Mouse (Mus musculus): ENCODE results near the gene Ackr3.

DNA sequence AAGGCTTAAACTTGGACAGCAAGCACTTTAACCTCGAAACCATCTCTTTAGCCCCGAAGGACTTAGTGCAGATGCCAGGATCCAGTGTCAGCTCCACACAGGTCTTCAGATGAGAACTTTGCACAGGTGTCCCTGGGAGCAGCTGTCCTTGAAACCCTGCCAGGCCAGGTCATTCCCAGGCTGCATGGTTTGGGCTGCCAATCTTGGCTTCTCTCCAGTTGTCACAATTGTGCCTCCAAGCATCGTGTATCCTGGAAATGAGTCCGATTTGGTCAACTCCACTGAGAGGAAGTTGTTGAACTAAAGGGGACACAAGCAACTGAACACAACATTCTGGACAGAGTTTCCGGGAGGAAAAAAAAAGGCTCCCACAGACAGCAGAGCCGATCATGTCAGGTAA, 42.2 kb upstream of the Ackr3 start:
- TF ChIP-seq CTCF (IDR thresholded peaks at IDR 0.05; ENCODE audit: low read depth, low read length), result no peak
- TF ChIP-seq GATA2 (IDR thresholded peaks at IDR 0.05; ENCODE audit: borderline replicate concordance, low read depth, low read length), result no peak

Data from G1E (cell line).